Mouse (Mus musculus) kidney, adult 8-10 months (tissue): ENCODE measurements at regions not wholly inside any gene's neighbourhood (a gene's known extent, or its start where the extent isn't known, plus 50 kb on each side); places are given as distances from the start of the nearest gene placed in this dataset.

ENCODE experiments used
- DNase-seq, 2 experiments: peaks; one replicate each; pipeline ENCODE4 v3.0.0; 2022

DNA sequence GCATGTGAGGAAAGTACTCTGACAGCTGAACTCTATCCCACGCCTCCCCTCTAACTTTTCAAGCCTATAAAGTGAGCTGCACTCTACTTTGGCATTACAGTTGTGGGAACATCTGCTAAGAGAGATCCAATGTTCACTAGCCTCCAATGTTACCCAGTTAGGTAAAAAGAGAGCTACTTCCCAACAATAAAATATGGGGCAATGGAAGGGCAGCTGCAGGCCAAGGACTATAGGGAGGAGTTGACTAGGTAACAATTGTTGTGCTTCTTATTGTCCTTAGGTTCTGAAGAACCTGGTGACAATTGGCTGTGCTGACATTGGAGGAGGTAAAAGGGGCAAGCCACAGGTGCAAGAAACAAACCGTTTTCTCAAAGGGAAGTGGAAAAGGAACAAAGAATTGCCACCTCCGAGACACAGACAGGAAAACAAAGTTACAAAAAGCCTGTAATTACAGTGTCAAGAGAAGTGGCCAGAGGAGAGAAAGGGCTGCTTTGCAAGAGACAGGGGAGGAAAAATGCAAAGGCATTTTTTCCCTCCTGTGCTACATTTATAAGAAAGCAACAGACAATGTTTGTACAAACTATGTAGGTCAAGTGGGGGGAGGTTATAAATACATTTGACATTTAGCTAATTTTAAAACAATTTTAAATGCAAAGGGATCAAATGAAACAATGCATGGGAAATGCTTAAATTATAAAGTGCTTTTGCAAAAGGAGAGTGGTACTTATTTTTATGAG is 54.1 kb upstream of the Lclat1 start:
- DNase-seq: no peak

DNA sequence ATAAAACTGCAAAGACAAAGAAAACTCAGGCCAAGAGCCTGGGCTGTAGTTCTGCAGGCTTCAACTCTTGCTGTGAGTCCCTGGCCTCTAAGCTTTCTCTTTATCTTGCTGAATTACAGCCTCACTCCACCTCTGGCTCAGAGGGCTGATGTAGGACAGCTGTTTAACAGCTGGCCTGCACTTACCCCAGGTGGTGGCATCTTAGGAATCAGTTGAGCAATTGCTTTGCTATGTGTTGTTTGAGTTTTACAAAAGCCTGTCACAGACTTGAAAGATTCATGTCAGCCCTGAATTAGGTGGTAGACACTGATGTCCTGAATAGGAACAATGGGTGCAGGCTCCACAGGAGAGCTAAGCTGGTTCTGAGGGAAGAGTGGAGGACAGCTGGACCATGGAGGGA is 53.6 kb upstream of the Lclat1 start:
- DNase-seq: peak in 1 of 2 experiments; percentile 27

DNA sequence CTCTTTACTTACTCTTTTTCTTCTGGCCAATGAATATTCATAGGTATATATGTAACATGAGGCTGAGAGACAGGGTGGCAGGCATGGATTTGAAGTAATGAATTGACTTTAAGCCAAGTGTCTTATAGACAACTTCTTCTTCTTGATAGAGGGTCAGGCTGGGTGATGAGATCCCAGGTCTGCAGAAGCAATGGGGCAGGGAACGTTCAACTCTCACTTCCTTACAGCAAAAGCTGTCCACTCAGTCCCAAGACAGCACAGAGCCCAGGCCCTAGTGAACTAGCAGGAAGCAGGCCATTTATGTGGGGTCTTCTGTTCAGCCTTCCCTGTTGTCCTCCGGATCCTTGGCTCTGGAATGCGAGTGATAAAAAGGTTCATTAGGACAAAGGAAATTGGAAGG is 52.6 kb upstream of the Lclat1 start:
- no peak for DNase-seq

DNA sequence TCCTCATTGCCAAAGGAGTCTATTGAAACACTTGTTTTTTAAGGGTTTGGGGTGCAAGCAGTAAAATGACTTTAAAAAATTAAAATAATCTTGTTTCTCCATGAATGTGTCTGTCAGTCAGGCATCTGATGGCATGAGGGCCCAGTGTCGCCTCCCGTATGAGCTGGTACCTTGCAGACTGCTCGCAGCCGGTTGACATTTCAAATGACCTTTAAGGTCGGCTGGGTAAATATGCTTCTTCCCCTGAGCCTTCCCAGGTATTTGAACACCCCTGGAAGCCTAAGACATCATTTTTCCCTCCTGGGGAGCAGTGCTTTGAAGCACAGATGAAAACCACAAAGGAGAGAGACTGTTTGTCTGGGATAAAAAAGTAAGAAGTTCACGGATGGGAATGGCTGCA is 52.2 kb upstream of the Lclat1 start:
- DNase-seq: no peak

DNA sequence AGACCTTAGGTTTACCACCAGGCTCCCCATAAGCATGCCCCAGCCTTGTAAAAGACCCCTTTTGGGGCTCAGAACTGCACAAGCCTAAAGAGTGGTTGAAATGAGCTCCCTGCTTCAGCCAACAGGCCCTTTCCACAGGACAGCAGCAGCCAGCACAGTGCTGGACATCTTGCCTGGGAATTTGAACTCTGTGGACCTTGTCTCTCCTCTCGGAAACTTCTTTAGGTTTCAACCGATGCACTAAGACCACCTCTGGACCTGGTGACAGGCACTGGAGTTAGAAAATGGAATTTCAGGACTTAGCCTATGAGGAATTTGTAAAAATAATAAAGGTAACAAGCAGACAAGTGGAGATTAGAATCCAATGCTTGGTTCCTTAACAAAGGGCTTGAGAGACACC is 51.2 kb upstream of the Lclat1 start:
- no peak for DNase-seq
